Mouse (Mus musculus) heart, adult 2 months (tissue): ENCODE results near the gene Crocc. TPM values are rescaled to one million over a fixed set of nuclear protein-coding genes. Genes with fewer than 3 reads are reported as not detected.

Source experiments
- DNase-seq, 2 experiments: peaks; one replicate each; pipeline ENCODE4 v3.0.0; 2021
- H3K27ac ChIP-seq: fragments of 200-600 bp; 2 replicates; pipeline ENCODE4 v1.8.1; 2022
- H3K27me3 ChIP-seq: fragments of 200-500 bp; 2 replicates; pipeline ENCODE4 v1.6.1; 2012; ENCODE audit warnings: mild to moderate bottlenecking, low read length, inconsistent platforms, mixed read lengths; ENCODE audit not compliant: control insufficient read depth, insufficient read depth
- H3K36me3 ChIP-seq: fragments of 200-500 bp; 2 replicates; pipeline ENCODE4 v1.6.1; 2012; ENCODE audit warnings: low read length, inconsistent platforms; ENCODE audit not compliant: control insufficient read depth, insufficient read depth
- H3K4me1 ChIP-seq: fragments of 200-500 bp; 2 replicates; pipeline ENCODE4 v1.6.1; 2011; ENCODE audit warnings: low read length; ENCODE audit not compliant: control insufficient read depth, insufficient read depth
- H3K4me3 ChIP-seq: fragments of 200-600 bp; 2 replicates; pipeline ENCODE4 v1.8.1; 2022
- H3K79me2 ChIP-seq: fragments of 200-500 bp; replicated peaks from 2 replicates; pipeline ENCODE4 v1.6.1; 2012; ENCODE audit warnings: mild to moderate bottlenecking, inconsistent platforms, low read length, moderate library complexity, mixed read lengths; ENCODE audit not compliant: control insufficient read depth, insufficient read depth
- H3K9ac ChIP-seq: fragments of 200-500 bp; 2 replicates; pipeline ENCODE4 v1.6.1; 2012; ENCODE audit warnings: low read depth, mild to moderate bottlenecking, control low read depth, inconsistent platforms, low read length, mixed read lengths
- CTCF ChIP-seq: fragments of 200-600 bp; IDR thresholded peaks from 2 replicates; pipeline ENCODE4 v1.8.1; 2022; ENCODE audit warnings: antibody characterized with exemption, mild to moderate bottlenecking, moderate library complexity
- EP300 ChIP-seq: fragments of 200-500 bp; IDR thresholded peaks from 2 replicates; pipeline ENCODE4 v1.6.1; 2011; ENCODE audit warnings: low read depth, low read length, control low read depth; ENCODE audit not compliant: insufficient read depth
- POLR2A ChIP-seq: fragments of 200-500 bp; IDR thresholded peaks from 2 replicates; pipeline ENCODE4 v1.6.1; 2011; ENCODE audit warnings: mild to moderate bottlenecking, low read depth, low read length, control low read depth; ENCODE audit not compliant: insufficient read depth
- WGBS: fragments of 180-500 bp; shearing (Covaris S2); methylation state at CpG from one replicate; pipeline ENCODE4 v1.1.7; 2018; 5-methylcytosine and 5-hydroxymethylcytosine counted together
- intact Hi-C: fragments of 180-260 bp; cut with DNase I; formaldehyde crosslinking; loops from one replicate; pipeline ENCODE4 v1.15.1; 2025
- polyA plus RNA-seq: library from polyadenylated mRNA; depleted of rRNA; stranded (reverse); fragments of >200 nt; gene quantifications from 2 replicates; pipeline ENCODE4 v1.2.3, GENCODE M21; 2012
- total RNA-seq, 2 experiments: library from RNA; stranded (reverse); gene quantifications; 2 replicates each; pipeline ENCODE4 v1.2.3; 2021

The Crocc gene
- total and polyA plus RNA-seq, 3 experiments = 4.6 to 5.1 (median 4.9) TPM

DNA sequence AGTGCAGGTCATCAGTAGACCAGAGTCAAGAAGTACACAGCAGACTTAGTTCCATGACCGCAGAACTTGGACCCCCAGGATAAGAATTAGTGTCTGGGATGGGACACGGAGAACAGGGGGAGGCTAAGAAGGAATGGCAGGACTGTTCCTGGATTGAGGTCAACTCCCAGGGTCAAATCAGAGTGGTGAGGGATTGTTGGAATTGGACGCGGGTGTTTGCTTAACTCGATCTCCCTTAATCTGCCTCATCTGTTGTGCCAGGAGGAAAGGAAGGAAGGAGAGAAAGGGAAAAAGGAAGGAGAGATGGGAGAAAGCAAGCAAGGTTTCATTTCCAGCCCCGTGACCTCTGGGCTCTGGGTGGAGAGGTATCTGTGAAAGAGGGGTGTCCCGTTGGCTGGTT, 50.2 kb downstream of the Crocc start, which contains the start of gene Mfap2:
Mfap2 (plus strand) TSS at position 301 of the 400 bp plus-strand sequence.
- DNase-seq = no peak
- intact Hi-C loops = no loop called here
- no peak for TF ChIP-seq POLR2A
- Histone ChIP-seq H3K9ac (peak within 1 kb of the TSS; percentile 65), H3K4me3 (peak within 1 kb of the TSS; percentile 49), H3K27me3 (no peaks in the 10 kb centered on the region), H3K79me2 (no peaks in the 10 kb centered on the region), H3K36me3 (no peaks in the 10 kb centered on the region), H3K27ac (peak within 1 kb of the TSS; percentile 49), H3K4me1 (peaks cover 10% of the 10 kb centered on the region)
- 26% methylated on average over 7 of the region's 7 CpGs for whole genome bisulfite sequencing

DNA sequence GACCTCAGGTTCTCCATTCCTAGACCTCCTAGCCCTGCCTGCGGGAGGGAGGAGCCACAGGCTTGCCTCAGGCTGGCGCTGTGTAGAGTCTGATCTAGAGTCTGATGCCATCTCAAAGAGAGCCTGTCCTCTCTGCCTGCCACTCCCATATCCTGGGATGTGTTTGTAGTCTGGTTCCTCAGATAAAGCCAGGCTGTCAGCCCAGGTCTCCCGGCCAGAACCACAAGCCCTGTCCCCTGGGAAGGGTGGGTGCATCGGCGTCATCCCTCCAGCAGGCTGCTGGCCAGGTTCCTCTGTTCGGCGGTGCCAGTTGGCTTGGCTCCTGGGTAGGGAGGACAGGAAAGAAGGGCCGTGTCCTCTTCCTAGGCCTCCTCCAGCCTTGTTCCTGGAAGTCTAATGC, 52.3 kb downstream of the Crocc start:
- no peak overlapping the region for H3K4me3 ChIP-seq
- 10% methylated on average over 8 of the region's 8 CpGs for WGBS
- no peaks in the 10 kb centered on the region for H3K27me3 ChIP-seq
- peak; percentile 74 to 85 for DNase-seq
- H3K36me3 ChIP-seq = no peaks in the 10 kb centered on the region
- no peaks in the 10 kb centered on the region for H3K79me2 ChIP-seq
- TF ChIP-seq EP300 = peak; percentile 87
- TF ChIP-seq POLR2A = no peak
- peak; percentile 22; the same call in 1 of the 2 replicates for TF ChIP-seq CTCF
- H3K9ac ChIP-seq = no peak overlapping the region
- H3K27ac ChIP-seq = peak overlapping the region; percentile 34; the same call in 1 of the 2 replicates
- intact Hi-C loops = no loop called here
- H3K4me1 ChIP-seq = peaks cover 10% of the 10 kb centered on the region

- no peak for DNase-seq
- Histone ChIP-seq H3K79me2 (no peaks in the 10 kb centered on the region), H3K4me3 (no peak overlapping the region), H3K36me3 (no peaks in the 10 kb centered on the region), H3K27me3 (no peaks in the 10 kb centered on the region), H3K9ac (no peak overlapping the region), H3K4me1 (peaks cover 10% of the 10 kb centered on the region), H3K27ac (no peak overlapping the region)
- 88% methylated on average over 13 of the region's 13 CpGs for WGBS
- peak; percentile 64 for TF ChIP-seq CTCF
- TF ChIP-seq POLR2A = no peak
- no peak for TF ChIP-seq EP300
- intact Hi-C loops = no loop called here
These were observed 54.4 kb downstream of the Crocc start for GRCm38 (mm10) chr4:141005983-141006382.

DNA sequence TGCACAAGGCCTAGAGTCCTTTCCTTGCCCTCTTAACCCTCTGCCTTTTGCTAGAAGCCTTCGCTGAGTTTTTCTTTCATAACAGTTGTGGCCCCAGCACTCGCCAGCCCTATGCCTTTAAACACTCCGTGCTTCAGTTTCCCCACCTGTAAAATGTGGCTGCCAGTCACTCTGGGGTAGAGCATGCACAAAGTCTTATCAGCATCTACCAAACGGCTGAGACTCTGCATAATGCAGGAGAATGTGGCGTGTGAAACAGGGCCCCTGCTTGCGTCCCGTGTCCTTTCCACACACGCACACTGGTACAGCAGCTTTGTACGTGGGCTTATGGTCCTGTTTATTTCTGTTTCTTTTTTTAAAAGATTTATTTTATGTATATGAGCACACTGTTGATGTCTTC, 63.5 kb downstream of the Crocc start:
- no peak overlapping the region for H3K27ac ChIP-seq
- no peaks in the 10 kb centered on the region for H3K4me1 ChIP-seq
- no peak for TF ChIP-seq POLR2A
- no peak for TF ChIP-seq CTCF
- no peak for TF ChIP-seq EP300
- H3K4me3 ChIP-seq = no peak overlapping the region
- intact Hi-C loops = no loop called here
- H3K79me2 ChIP-seq = no peaks in the 10 kb centered on the region
- no peaks in the 10 kb centered on the region for H3K36me3 ChIP-seq
- no peaks in the 10 kb centered on the region for H3K27me3 ChIP-seq
- H3K9ac ChIP-seq = no peak overlapping the region
- WGBS = 94% methylated on average over 9 of the region's 9 CpGs
- no peak for DNase-seq

DNA sequence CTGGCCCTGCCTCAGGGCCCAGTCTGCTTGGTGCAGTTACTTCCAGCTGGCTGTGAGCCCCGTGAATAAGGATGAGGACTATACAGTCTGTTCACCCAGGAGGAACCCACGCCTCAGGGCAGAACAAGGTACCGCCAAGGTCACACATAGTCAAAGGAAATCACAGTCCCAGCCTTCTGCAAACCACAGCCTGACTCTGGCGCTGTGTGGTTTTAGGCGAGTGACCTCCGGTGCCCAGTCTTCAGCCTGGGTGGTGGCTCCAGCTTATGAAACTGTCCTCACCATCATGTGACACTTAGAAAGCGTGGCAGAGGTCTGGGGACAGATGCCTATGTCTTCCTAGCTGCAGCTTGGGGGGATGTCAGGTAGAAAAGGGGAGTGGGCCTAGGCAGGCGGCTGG, 64.5 kb downstream of the Crocc start:
- intact Hi-C loops = no loop called here
- no peaks in the 10 kb centered on the region for H3K36me3 ChIP-seq
- H3K79me2 ChIP-seq = no peaks in the 10 kb centered on the region
- H3K9ac ChIP-seq = no peak overlapping the region
- no peak for DNase-seq
- H3K4me1 ChIP-seq = no peaks in the 10 kb centered on the region
- 93% methylated on average over 8 of the region's 8 CpGs for WGBS
- no peak overlapping the region for H3K27ac ChIP-seq
- H3K4me3 ChIP-seq = no peak overlapping the region
- TF ChIP-seq EP300 = no peak
- TF ChIP-seq CTCF = no peak
- no peak for TF ChIP-seq POLR2A
- H3K27me3 ChIP-seq = no peaks in the 10 kb centered on the region

DNA sequence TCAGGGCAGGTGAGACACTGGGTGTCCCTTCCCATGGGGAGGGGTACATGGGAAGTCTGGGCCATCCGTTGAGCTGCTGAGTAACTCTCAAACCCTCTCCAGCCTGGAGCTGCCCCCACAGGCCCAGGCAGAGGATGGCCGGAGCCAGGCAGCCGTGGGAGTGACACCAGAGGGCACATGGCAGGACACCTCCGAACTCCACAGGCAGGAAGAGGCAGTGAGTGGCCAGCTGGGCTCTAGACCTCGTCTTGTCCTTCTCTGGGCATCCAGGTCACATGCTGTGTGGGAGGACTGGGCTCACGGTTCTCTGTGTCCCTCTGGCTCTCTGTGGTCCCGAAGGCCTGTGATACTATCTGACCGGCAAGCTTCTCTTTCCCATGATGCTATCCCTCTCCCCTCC, 66.5 kb downstream of the Crocc start:
- Histone ChIP-seq H3K4me3 (no peak overlapping the region), H3K36me3 (no peaks in the 10 kb centered on the region), H3K9ac (no peak overlapping the region), H3K27me3 (no peaks in the 10 kb centered on the region), H3K27ac (no peak overlapping the region), H3K4me1 (no peaks in the 10 kb centered on the region), H3K79me2 (no peaks in the 10 kb centered on the region; the same call in 1 of the 2 replicates)
- no peak for DNase-seq
- TF ChIP-seq CTCF = no peak
- WGBS = 72% methylated on average over 8 of the region's 8 CpGs
- intact Hi-C loops = no loop called here

DNA sequence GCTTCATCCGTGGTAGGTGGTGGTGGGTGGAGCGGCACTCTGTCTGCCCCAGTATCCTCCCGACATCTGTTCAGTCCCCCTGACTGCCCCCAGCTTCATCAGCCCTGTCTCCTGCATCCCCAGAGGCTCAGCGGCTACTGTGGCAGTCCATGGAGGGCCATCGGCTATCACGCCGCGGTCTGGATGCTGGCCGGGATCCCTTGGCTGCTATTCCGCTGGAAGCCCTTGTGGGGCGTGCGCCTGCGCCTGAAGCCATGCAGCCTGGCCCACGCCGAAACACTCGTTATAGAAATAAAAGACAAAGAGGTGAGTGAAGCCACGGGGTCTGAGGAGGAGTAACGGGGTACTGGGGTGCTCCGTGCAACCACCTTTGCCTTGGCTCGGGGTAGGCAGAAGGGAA, 68.1 kb downstream of the Crocc start:
- no peaks in the 10 kb centered on the region for H3K27me3 ChIP-seq
- H3K4me1 ChIP-seq = no peaks in the 10 kb centered on the region
- TF ChIP-seq EP300 (no peak), CTCF (no peak), POLR2A (no peak)
- no peak for DNase-seq
- no peak overlapping the region for H3K9ac ChIP-seq
- H3K27ac ChIP-seq = no peak overlapping the region
- no peak overlapping the region for H3K4me3 ChIP-seq
- no peaks in the 10 kb centered on the region for H3K36me3 ChIP-seq
- 81% methylated on average over 20 of the region's 20 CpGs for WGBS
- intact Hi-C loops = no loop called here
- no peaks in the 10 kb centered on the region; the same call in 1 of the 2 replicates for H3K79me2 ChIP-seq
